Mouse (Mus musculus): ENCODE results near the gene Golt1a.

GRCm38 (mm10) chr1:133279632-133280093 lies 29.9 kb upstream of the Golt1a start:
- TF ChIP-seq CTCF (IDR thresholded peaks at IDR 0.05): no peak
- no peak for TF ChIP-seq EP300 (IDR thresholded peaks at IDR 0.05)
